Mouse (Mus musculus) liver, embryonic 11.5 days (tissue): ENCODE results near the gene Parp3. TPM values are rescaled to one million over a fixed set of nuclear protein-coding genes. Genes with fewer than 3 reads are reported as not detected.

Source experiments
- ATAC-seq: fragments of 200-750 bp; cut with Nextera tagmentation; replicated peaks from 2 replicates; pipeline ENCODE4 v1.8.0; 2017; ENCODE audit warnings: moderate number of reproducible peaks, mild to moderate bottlenecking, moderate TSS enrichment, moderate library complexity; ENCODE audit not compliant: low FRiP score
- DNase-seq: peaks from one replicate; pipeline ENCODE4 v3.0.0-alpha.2; 2017; ENCODE audit warnings: low spot score
- H3K27ac ChIP-seq: fragments of 300-500 bp; sonication (generic); 2 replicates; pipeline ENCODE4 v1.5.1; 2014; ENCODE audit warnings: mild to moderate bottlenecking, low read depth, low read length, control low read depth
- H3K27me3 ChIP-seq: fragments of 300-500 bp; sonication (generic); replicated peaks from 2 replicates; pipeline ENCODE4 v1.6.1; 2014; ENCODE audit warnings: low read length, mixed read lengths; ENCODE audit not compliant: control insufficient read depth, insufficient read depth
- H3K36me3 ChIP-seq: fragments of 300-500 bp; sonication (generic); 2 replicates; pipeline ENCODE4 v1.6.1; 2014; ENCODE audit warnings: mild to moderate bottlenecking, low read length, moderate library complexity, mixed read lengths; ENCODE audit not compliant: control insufficient read depth, insufficient read depth
- H3K4me1 ChIP-seq: fragments of 300-500 bp; sonication (generic); replicated peaks from 2 replicates; pipeline ENCODE4 v1.6.1; 2014; ENCODE audit warnings: low read length, mixed read lengths; ENCODE audit not compliant: control insufficient read depth, insufficient read depth
- H3K4me2 ChIP-seq: fragments of 300-500 bp; sonication (generic); 2 replicates; pipeline ENCODE4 v1.6.1; 2014; ENCODE audit warnings: mild to moderate bottlenecking, control low read depth, moderate library complexity
- H3K4me3 ChIP-seq: fragments of 300-500 bp; sonication (generic); 2 replicates; pipeline ENCODE4 v1.5.1; 2014; ENCODE audit warnings: low read depth, low read length, control low read depth
- H3K9ac ChIP-seq: fragments of 300-500 bp; sonication (generic); 2 replicates; pipeline ENCODE4 v1.6.1; 2014; ENCODE audit warnings: low read depth, low read length, control low read depth
- H3K9me3 ChIP-seq: fragments of 300-500 bp; sonication (generic); 2 replicates; pipeline ENCODE4 v1.6.1; 2016; ENCODE audit warnings: low read length, inconsistent platforms, mixed read lengths; ENCODE audit not compliant: control insufficient read depth
- WGBS: fragments of 180-500 bp; shearing (Covaris S2); extraction: QIAGEN DNeasy Blood & Tissue Kit; methylation state at CpG from one replicate; pipeline ENCODE4 v1.1.7; 2014; 5-methylcytosine and 5-hydroxymethylcytosine counted together
- polyA plus RNA-seq: library from polyadenylated mRNA; unstranded; fragments of >200 nt; fragmentation: Nextera tagmentation; extraction: Ambion mirVana; gene quantifications from 2 replicates; pipeline ENCODE4 v1.2.1, GENCODE M21; 2014

The Parp3 gene
- polyA plus RNA-seq, 1 experiment from 2014 or later: 1.6 TPM

GRCm38 (mm10) chr9:106472321-106472720 lies 4.4 kb downstream of the Parp3 start:
- Histone ChIP-seq H3K27me3 (no peaks in the 10 kb centered on the region), H3K9me3 (no peaks in the 10 kb centered on the region), H3K36me3 (no peaks in the 10 kb centered on the region), H3K9ac (no peak overlapping the region), H3K4me2 (no peak overlapping the region), H3K4me1 (peaks cover 23% of the 10 kb centered on the region), H3K27ac (no peak overlapping the region; the same call in 1 of the 2 replicates), H3K4me3 (no peak overlapping the region)
- 65% methylated on average over 4 of the region's 4 CpGs for WGBS
- no peak for DNase-seq
- ATAC-seq: no peak

DNA sequence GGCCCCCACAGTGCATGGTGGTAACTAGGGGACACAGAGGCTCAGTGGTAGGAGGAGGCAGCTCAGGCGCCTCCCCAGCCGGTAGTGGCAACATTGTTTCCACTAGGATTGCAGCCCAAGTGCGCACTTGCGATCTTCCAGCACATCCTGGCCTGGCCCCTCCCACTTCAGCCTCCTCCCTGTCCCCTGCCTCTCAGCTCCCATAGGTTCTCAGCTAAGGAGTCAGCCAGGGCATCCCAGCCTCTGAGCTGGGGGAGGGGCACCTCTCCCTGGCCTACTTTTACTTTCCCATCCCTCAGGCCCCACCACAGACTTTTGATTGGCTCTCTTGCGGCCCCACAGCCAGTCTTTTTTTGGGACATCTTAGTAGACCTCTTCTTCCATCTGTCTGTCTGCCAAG lies 4.9 kb downstream of the Parp3 start:
- H3K9me3 ChIP-seq: no peaks in the 10 kb centered on the region
- 35% methylated on average over 5 of the region's 5 CpGs for WGBS
- no peak for DNase-seq
- H3K4me1 ChIP-seq: peaks cover 23% of the 10 kb centered on the region
- ATAC-seq: no peak
- H3K27me3 ChIP-seq: no peaks in the 10 kb centered on the region
- H3K9ac ChIP-seq: no peak overlapping the region
- H3K27ac ChIP-seq: no peak overlapping the region
- H3K4me3 ChIP-seq: no peak overlapping the region
- peak overlapping the region; percentile 37 for H3K4me2 ChIP-seq
- H3K36me3 ChIP-seq: no peaks in the 10 kb centered on the region

- Histone ChIP-seq H3K27me3 (peaks cover under 1% of the 10 kb centered on the region; the same call in 1 of the 2 replicates), H3K4me3 (no peak overlapping the region), H3K9ac (no peak overlapping the region), H3K36me3 (no peaks in the 10 kb centered on the region), H3K4me1 (peaks cover 20% of the 10 kb centered on the region), H3K9me3 (no peaks in the 10 kb centered on the region), H3K4me2 (peak overlapping the region; percentile 37), H3K27ac (no peak overlapping the region)
- 66% methylated on average over 14 of the region's 14 CpGs for WGBS
- ATAC-seq (no peak), DNase-seq (no peak)
Observed at GRCm38 (mm10) chr9:106470991-106471750, 5.6 kb downstream of the Parp3 start.

DNA sequence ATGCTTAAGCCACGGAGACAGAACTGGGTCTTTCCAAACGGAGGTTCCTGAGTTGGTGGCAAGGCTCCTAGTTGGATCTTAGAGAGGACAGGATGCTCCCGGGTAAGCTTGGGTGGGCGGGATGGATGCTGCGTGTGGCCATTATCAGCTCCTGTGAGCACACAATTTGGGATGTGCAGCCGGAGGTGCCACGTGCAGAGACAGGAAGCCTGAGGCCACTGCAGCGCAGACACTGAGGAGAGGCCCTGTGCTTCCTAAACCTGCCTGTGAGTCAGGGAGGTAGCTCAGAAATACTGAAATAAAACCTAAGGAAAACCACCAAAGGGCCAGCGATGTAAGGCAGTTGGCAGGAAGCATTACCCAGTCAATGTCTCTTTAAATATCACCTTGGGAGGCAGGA lies 7.0 kb downstream of the Parp3 start:
- Histone ChIP-seq H3K4me1 (peaks cover 12% of the 10 kb centered on the region), H3K9me3 (no peaks in the 10 kb centered on the region), H3K4me2 (no peak overlapping the region), H3K27ac (no peak overlapping the region), H3K27me3 (peaks cover 15% of the 10 kb centered on the region), H3K36me3 (no peaks in the 10 kb centered on the region), H3K4me3 (no peak overlapping the region), H3K9ac (no peak overlapping the region)
- ATAC-seq (no peak), DNase-seq (no peak)
- 55% methylated on average over 9 of the region's 9 CpGs for WGBS

GRCm38 (mm10) chr9:106469317-106469716 lies 7.4 kb downstream of the Parp3 start:
- Histone ChIP-seq H3K9me3 (no peaks in the 10 kb centered on the region), H3K27me3 (peaks cover 19% of the 10 kb centered on the region), H3K27ac (no peak overlapping the region), H3K4me2 (no peak overlapping the region), H3K9ac (no peak overlapping the region), H3K4me3 (no peak overlapping the region), H3K4me1 (peaks cover 12% of the 10 kb centered on the region), H3K36me3 (no peaks in the 10 kb centered on the region)
- WGBS: 51% methylated on average over 6 of the region's 6 CpGs
- ATAC-seq (no peak), DNase-seq (no peak)

DNA sequence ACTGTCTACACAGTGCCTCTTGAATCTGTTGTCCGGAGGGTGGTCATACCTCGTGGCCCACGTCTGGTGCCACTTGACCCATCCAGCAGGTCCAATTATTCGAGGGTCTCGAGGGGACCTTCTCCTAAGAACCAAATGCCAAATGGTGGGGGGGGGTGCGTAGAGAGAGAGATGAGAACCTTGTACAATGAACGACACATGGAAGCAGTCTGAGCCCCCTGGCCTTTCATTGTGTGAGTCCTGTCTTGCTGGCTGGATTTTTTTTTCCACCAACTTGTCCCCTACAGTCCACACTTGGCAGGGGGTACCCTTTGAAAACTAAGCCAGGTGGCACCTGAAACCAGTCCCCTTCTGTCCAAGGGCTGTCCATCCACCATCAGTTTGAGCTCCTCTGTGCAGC lies 9.0 kb downstream of the Parp3 start:
- DNase-seq: no peak
- 86% methylated on average over 7 of the region's 7 CpGs for WGBS
- Histone ChIP-seq H3K4me1 (peaks cover 7% of the 10 kb centered on the region), H3K4me2 (no peak overlapping the region), H3K4me3 (no peak overlapping the region), H3K27me3 (peaks cover 29% of the 10 kb centered on the region), H3K27ac (no peak overlapping the region), H3K9me3 (no peaks in the 10 kb centered on the region), H3K36me3 (0 out of 2 replicates have a peak, but pooled peaks cover 3% of the 10 kb centered on the region), H3K9ac (no peak overlapping the region)
- ATAC-seq: no peak

DNA sequence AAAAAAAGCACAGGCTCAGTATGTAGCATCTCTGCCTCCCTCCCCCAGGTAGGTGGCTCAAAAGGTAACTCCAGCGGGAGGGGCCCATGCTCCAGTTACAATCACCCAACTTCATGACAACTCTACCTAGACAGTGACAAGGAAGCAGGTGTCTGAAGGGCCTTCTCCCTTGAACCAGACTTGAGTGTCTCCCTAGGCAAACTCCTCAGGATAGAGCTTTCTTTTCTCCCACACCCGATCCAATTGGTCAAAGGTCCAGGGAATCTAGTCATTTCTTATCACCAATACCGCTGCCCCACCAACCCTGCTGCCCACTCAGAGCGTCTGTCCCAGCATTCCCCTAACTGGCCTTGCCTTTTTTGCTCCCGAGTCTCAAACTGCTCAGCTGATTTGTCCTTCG lies 10.0 kb downstream of the Parp3 start:
- Histone ChIP-seq H3K36me3 (0 out of 2 replicates have a peak, but pooled peaks cover 8% of the 10 kb centered on the region), H3K27ac (no peak overlapping the region), H3K9ac (no peak overlapping the region), H3K9me3 (no peaks in the 10 kb centered on the region), H3K4me1 (peaks cover 7% of the 10 kb centered on the region), H3K4me3 (no peak overlapping the region), H3K4me2 (no peak overlapping the region), H3K27me3 (peaks cover 29% of the 10 kb centered on the region)
- ATAC-seq (no peak), DNase-seq (no peak)
- WGBS: 78% methylated on average over 6 of the region's 6 CpGs

DNA sequence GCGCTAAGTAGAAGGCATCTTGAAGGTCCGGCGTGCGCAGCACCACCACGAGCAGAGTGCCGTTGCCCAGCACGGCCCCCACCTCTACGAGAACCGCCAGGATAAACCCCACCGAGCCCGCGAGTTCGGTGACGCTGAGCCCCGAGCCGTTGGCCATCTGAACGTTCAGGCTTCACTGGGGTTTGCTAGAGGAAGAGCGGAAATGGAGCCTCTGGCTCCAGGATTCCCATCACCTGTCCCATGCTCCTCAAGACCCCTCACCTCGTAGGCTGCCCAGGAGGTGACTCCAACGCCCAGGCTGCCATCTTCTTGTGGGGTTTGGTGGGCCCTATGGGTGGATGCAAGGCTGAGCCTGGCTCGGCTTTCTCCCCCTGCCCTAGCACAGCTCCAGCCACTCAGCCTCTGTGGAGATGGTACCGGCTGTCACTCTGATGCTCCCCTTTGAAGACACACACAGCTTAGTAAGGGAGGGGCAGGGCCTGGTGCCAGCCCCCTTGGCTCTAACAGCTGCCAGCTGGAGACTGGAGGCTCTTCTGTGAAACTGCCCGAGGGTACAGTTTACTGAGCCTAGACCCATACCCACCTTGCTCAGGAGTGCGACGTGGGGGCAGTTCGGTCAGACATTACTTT lies 11.1 kb downstream of the Parp3 start, which contains the start of gene Gpr62:
TSS of gene Gpr62 (minus strand) at position 368 of the 630 bp plus-strand sequence.
- Histone ChIP-seq H3K36me3 (peaks cover 13% of the 10 kb centered on the region; the same call in 1 of the 2 replicates), H3K27ac (no peak within 1 kb of the TSS), H3K4me1 (peaks cover 7% of the 10 kb centered on the region), H3K4me2 (peak within 1 kb of the TSS; percentile 81), H3K9me3 (no peaks in the 10 kb centered on the region), H3K4me3 (peak within 1 kb of the TSS; percentile 52), H3K27me3 (peaks cover 29% of the 10 kb centered on the region), H3K9ac (peak within 1 kb of the TSS; percentile 52)
- 40% methylated on average over 26 of the region's 26 CpGs for WGBS
- DNase-seq: no peak
- ATAC-seq: no peak
